Mouse (Mus musculus) liver, adult 2 months (tissue): ENCODE data around the gene Atxn7l1.

Experiments used
- CTCF ChIP-seq: fragments of 200-500 bp; IDR thresholded peaks from 2 replicates; pipeline ENCODE4 v1.5.1; 2011; ENCODE audit warnings: low read depth, low read length, control low read depth
- POLR2A ChIP-seq: fragments of 200-500 bp; IDR thresholded peaks from 2 replicates; pipeline ENCODE4 v1.6.1; 2011; ENCODE audit warnings: low read length, control low read depth; ENCODE audit not compliant: insufficient read depth; ENCODE audit errors: extremely low read depth

GRCm38 (mm10) chr12:33125594-33126227, 21.8 kb upstream of the Atxn7l1 start:
- TF ChIP-seq CTCF (no peak), POLR2A (no peak)
